Mouse (Mus musculus) liver, embryonic 13.5 days (tissue): ENCODE data around the gene Ccdc47. TPM values are rescaled to one million over a fixed set of nuclear protein-coding genes. Genes with fewer than 3 reads are reported as not detected.

Source experiments
- ATAC-seq: fragments of 200-750 bp; cut with Nextera tagmentation; 2 replicates; pipeline ENCODE4 v1.8.0; 2017; ENCODE audit warnings: low read depth, mild to moderate bottlenecking, moderate number of reproducible peaks, moderate library complexity
- DNase-seq: peaks from one replicate; pipeline ENCODE4 v3.0.0; 2022
- H3K27ac ChIP-seq: fragments of 300-500 bp; sonication (generic); 2 replicates; pipeline ENCODE4 v1.5.1; 2015; ENCODE audit warnings: moderate library complexity, mild to moderate bottlenecking, inconsistent platforms
- H3K27me3 ChIP-seq: fragments of 300-500 bp; sonication (generic); 2 replicates; pipeline ENCODE4 v1.6.1; 2015; ENCODE audit warnings: mild to moderate bottlenecking, inconsistent platforms
- H3K36me3 ChIP-seq: fragments of 300-500 bp; sonication (generic); 2 replicates; pipeline ENCODE4 v1.6.1; 2015; ENCODE audit warnings: mild to moderate bottlenecking, inconsistent platforms
- H3K4me1 ChIP-seq: fragments of 300-500 bp; sonication (generic); replicated peaks from 2 replicates; pipeline ENCODE4 v1.6.1; 2015; ENCODE audit warnings: inconsistent platforms
- H3K4me2 ChIP-seq: fragments of 300-500 bp; sonication (generic); 2 replicates; pipeline ENCODE4 v1.6.1; 2015; ENCODE audit warnings: inconsistent platforms, mild to moderate bottlenecking, moderate library complexity
- H3K4me3 ChIP-seq: fragments of 300-500 bp; sonication (generic); replicated peaks from 2 replicates; pipeline ENCODE4 v1.5.1; 2015; ENCODE audit warnings: mild to moderate bottlenecking, inconsistent platforms
- H3K9ac ChIP-seq: fragments of 300-500 bp; sonication (generic); 2 replicates; pipeline ENCODE4 v1.6.1; 2015; ENCODE audit warnings: mild to moderate bottlenecking, inconsistent platforms
- H3K9me3 ChIP-seq: fragments of 300-500 bp; sonication (generic); replicated peaks from 2 replicates; pipeline ENCODE4 v1.6.1; 2016; ENCODE audit warnings: inconsistent platforms
- WGBS: fragments of 180-500 bp; shearing (Covaris S2); methylation state at CpG from one replicate; pipeline ENCODE4 v1.1.7; 2015; ENCODE audit not compliant: insufficient replicate concordance; 5-methylcytosine and 5-hydroxymethylcytosine counted together
- polyA plus RNA-seq: library from polyadenylated mRNA; unstranded; fragments of >200 nt; fragmentation: Nextera tagmentation; extraction: Ambion mirVana; gene quantifications from 2 replicates; pipeline ENCODE4 v1.2.1, GENCODE M21; 2015

The Ccdc47 gene
- polyA plus RNA-seq, 1 experiment from 2014 or later, result 41.5 TPM

DNA sequence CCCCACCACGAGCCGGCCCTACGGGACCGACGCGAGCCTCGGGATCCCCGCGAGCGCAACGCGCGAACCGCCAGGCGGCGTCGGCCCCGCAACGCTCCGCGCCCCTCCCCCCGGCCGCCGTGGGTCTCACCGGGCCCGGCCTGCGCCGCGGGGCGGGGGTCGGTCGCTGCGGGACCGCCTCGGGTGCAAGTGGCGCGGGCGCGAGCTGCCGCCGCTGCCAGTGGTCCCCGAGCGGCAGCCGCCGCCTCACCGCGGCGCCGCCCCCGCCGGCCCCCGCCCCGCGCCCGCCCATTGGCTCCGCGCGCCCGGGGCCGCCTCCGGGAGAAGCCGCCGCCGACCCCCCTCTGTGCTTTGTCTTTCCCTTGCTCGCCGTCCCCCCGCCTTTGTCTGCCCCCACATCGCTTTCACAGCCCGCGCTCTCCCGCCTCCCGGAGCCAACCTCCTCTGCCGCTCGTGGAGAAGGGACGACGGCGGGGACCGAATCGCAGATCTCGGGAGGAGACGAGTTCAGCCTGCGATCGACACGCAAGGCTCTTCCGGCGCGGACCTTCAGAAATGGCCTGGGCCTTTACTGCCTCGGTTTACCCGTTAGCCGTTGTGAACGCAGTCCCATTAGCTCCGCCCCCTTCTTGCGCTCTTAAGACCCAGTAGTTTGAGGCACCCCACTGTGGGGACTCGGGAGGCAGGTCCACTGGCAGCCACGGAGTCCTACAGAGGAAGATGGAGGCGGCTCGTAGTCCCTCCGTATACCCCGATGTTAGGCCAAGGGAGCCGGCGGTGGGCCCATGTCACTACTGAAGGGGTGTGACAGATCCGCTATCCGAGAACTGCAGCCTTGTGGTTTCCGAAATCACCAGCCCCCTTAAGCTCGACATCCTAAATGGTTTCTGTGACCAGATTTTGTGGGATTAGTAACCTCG lies 56.0 kb downstream of the Ccdc47 start:
- DNase-seq, result peak; percentile 32
- peaks cover 32% of the 10 kb centered on the region for H3K27me3 ChIP-seq
- H3K9ac ChIP-seq, result peak overlapping the region; percentile 79
- peak overlapping the region; percentile 96 for H3K4me2 ChIP-seq
- H3K9me3 ChIP-seq, result no peaks in the 10 kb centered on the region
- peaks cover 52% of the 10 kb centered on the region for H3K4me1 ChIP-seq
- H3K27ac ChIP-seq, result peak overlapping the region; percentile 80
- peak; percentile 65 for ATAC-seq
- peak overlapping the region; percentile 74 for H3K4me3 ChIP-seq
- H3K36me3 ChIP-seq, result peaks cover 32% of the 10 kb centered on the region
- under 1% methylated on average over 87 of the region's 106 CpGs for WGBS

DNA sequence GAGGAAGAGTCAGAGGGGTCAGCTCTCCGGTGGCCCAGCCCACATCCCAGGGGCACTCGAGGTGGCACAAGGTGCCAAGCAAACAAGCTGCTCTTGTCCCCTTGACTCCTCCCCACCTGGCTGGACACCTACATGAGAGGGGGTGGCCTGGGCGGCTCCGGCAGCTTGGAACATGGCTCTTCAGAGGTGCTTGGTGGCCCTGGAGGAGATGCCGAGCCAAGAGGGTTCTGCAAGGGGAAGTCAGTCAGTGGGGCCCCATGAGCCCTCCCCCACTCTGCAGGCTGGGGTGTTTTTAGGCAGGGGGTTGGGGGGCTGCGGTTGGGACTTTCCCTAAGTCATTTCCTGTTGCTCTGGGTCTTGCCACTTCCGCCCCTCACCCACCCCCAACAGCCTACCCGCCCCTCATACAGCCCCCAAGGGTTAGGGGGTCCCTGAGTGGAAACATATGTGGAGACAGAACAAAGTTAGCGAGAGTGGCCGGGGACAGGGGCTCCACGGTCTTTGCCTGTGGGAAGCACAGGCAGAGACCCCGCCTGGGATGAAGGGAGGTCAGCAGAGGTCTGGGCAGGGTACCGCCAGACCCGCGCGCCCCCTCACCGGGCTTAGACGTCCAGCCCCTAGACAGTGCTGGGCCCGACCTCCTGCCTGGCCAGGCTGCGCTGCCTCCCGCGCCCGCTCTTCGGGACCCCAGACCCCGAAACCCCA lies 56.8 kb downstream of the Ccdc47 start:
- Histone ChIP-seq H3K4me1 (peaks cover 53% of the 10 kb centered on the region), H3K9me3 (no peaks in the 10 kb centered on the region), H3K27me3 (peaks cover 32% of the 10 kb centered on the region), H3K36me3 (peaks cover 27% of the 10 kb centered on the region), H3K9ac (peak overlapping the region; percentile 79), H3K27ac (peak overlapping the region; percentile 80), H3K4me2 (peak overlapping the region; percentile 96), H3K4me3 (peak overlapping the region; percentile 74)
- WGBS, result 1% methylated on average over 25 of the region's 25 CpGs
- DNase-seq (no peak), ATAC-seq (peak; percentile 32)

DNA sequence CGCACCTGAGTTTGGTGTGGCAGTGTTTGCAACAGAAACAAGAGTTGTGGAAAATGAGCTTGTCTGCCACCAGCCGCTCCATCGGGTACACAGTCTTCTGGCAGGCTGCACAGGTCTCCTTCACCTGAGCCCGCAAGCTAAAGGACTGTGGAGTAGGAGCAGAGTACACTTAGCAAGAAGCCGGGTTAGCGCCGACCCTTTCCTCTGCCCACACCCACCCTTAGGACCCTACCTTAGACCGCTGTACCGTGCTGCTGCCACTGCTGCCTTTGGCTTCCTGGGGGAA lies 57.3 kb downstream of the Ccdc47 start:
- DNase-seq (no peak), ATAC-seq (0 out of 2 replicates have a peak, but pooled peaks have one; percentile 10)
- Histone ChIP-seq H3K9ac (peak overlapping the region; percentile 79), H3K9me3 (no peaks in the 10 kb centered on the region), H3K4me2 (peak overlapping the region; percentile 96), H3K4me1 (peaks cover 53% of the 10 kb centered on the region), H3K27ac (peak overlapping the region; percentile 80; the same call in 1 of the 2 replicates), H3K36me3 (peaks cover 22% of the 10 kb centered on the region), H3K27me3 (peaks cover 32% of the 10 kb centered on the region), H3K4me3 (peak overlapping the region; percentile 74)
- WGBS, result 24% methylated on average over 9 of the region's 9 CpGs

DNA sequence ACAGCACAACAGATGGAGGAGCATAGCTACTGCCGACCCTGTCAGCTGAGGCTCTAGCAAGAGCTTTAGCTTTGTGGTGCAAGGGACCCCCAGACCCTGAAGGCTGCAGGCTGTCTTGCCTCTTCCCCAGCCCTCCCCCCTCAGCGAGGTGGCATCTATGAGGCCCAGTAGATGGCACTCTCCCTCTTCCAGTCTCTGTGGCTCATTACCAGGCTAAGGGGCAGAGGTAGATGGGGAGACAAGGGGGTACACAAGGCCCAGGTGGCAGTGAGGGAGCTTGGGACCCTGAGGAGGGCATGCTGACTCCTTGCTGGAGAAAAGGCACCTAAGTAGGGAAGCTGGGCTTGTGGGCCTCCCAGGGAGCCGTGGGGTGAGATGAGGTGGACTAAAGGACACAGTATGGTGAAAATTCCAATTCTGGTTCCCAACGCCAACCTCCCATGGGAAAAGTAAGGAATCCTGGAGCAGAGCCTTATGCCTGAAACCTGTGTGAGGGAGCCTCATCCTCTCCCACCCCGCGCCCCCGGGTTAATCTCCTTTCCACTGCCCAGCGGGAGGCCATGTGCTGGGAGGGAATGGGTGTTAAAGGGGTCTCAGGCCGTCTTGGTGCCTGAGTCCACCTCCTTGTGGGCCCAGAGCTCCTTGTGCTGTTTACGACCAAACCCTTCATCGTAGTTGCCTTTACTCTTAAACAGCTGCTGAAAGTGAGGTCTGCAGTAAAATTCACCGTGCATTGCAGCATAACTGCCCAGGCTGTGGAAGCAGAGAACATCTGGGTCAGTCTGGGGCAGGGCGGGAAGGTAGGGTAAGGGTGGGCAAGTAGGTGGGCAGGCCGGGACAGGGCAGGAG lies 57.8 kb downstream of the Ccdc47 start:
- peaks cover 53% of the 10 kb centered on the region for H3K4me1 ChIP-seq

DNA sequence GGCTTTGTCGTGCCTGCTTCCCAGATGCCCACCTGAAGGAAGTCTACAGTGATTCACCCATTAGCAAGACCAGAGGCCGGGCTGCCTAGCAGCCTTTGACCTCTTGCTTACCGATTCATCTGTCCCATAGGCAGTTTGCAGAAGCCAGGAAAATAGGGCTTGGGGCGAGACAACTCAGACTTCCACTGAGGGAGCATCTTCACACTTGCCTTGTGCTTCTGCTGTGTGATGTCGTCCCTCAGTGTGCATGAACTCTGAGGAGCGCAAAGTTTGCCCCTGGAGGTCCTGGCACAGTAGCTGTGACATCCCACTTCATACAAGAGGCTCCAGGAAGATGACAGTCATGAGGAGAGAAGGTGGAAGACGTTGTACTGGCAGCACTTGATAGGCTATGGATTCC lies 59.0 kb downstream of the Ccdc47 start:
- H3K9me3 ChIP-seq, result no peaks in the 10 kb centered on the region
- WGBS, result 75% methylated on average over 7 of the region's 7 CpGs
- no peak overlapping the region for H3K4me3 ChIP-seq
- no peak for DNase-seq
- H3K9ac ChIP-seq, result no peak overlapping the region
- peaks cover 32% of the 10 kb centered on the region for H3K27me3 ChIP-seq
- H3K27ac ChIP-seq, result no peak overlapping the region
- peaks cover 27% of the 10 kb centered on the region for H3K36me3 ChIP-seq
- no peak overlapping the region for H3K4me2 ChIP-seq
- no peak for ATAC-seq
- H3K4me1 ChIP-seq, result peaks cover 51% of the 10 kb centered on the region

More for the DNA sequence above, 57.8 kb downstream of the Ccdc47 start:
- H3K4me3 ChIP-seq, result peak overlapping the region; percentile 74
- no peak overlapping the region for H3K9ac ChIP-seq
- WGBS, result 41% methylated on average over 14 of the region's 14 CpGs
- peak overlapping the region; percentile 80 for H3K27ac ChIP-seq
- no peaks in the 10 kb centered on the region for H3K9me3 ChIP-seq
- peaks cover 20% of the 10 kb centered on the region for H3K36me3 ChIP-seq
- H3K27me3 ChIP-seq, result peaks cover 32% of the 10 kb centered on the region
- no peak for DNase-seq
- no peak for ATAC-seq
- H3K4me2 ChIP-seq, result peak overlapping the region; percentile 96

DNA sequence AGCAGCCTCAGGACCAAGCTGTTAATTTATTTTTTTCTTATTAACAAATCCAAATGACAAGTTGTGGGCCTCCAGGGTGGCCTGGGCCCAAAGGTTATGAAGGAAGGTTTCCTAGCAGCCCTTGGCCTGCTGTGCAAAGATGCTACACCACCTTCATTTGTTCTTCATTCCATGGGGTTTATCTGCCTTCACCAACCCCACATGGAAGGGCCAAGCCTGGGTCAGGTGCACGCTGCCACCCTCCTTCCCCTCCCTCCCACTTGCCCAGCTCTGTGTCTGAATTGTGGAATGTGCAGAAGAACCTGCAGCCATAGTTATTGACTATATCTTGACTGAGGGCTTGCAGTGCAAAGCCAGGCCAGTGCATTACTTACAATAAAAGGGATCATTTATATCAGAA lies 59.9 kb downstream of the Ccdc47 start:
- peaks cover 47% of the 10 kb centered on the region for H3K4me1 ChIP-seq

DNA sequence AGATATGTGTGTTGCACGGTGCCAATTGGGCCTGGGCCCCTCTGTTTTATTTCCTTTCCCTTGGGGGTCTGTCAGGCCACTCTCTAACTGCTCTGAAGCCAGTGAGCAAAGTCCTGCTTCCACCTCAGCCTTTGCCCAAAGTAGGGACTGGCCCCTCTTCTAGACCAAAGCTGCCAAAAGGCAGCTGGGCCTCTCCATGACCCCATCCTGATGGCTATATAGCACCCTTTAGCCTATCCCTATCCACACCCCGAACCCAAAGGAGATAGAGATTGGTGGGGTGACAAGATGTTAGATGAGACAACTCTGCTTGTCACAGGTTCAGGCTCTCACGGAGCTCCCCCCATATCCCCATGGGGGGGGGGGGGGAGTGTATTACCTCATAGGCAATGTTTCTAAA lies 60.4 kb downstream of the Ccdc47 start:
- WGBS, result 37% methylated on average over 3 of the region's 3 CpGs
- no peak for ATAC-seq

More for the DNA sequence above, 59.9 kb downstream of the Ccdc47 start:
- peaks cover 31% of the 10 kb centered on the region for H3K27me3 ChIP-seq
- no peak overlapping the region for H3K4me2 ChIP-seq
- no peak for DNase-seq
- no peak overlapping the region for H3K27ac ChIP-seq
- H3K36me3 ChIP-seq, result peaks cover 35% of the 10 kb centered on the region
- H3K9me3 ChIP-seq, result no peaks in the 10 kb centered on the region
- no peak overlapping the region for H3K9ac ChIP-seq
- no peak for ATAC-seq
- no peak overlapping the region for H3K4me3 ChIP-seq
- 48% methylated on average over 1 of the region's 1 CpGs for WGBS

DNA sequence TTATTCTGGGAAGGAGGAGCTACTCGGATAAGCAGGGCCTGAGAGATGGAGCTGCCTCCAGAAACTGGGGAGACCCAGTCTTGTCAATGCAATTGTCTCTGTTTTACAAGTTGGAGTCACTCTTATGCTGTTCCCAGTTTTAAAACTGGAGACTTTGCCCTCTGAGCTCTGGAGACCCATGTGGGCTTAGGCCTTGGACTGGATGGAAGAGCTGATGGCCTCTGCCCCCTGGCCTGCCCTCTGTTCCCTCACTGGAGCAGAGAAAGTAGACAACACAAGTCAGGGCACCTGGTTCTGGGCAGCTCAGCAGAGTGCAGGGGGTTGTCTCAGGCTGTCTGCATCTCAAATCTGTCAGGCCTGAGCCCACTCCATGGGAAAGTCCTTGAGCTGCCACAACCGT lies 61.4 kb downstream of the Ccdc47 start:
- Histone ChIP-seq H3K36me3 (peaks cover 44% of the 10 kb centered on the region), H3K4me3 (no peak overlapping the region), H3K4me1 (peaks cover 34% of the 10 kb centered on the region), H3K9ac (no peak overlapping the region), H3K9me3 (no peaks in the 10 kb centered on the region), H3K27me3 (peaks cover 16% of the 10 kb centered on the region), H3K4me2 (no peak overlapping the region), H3K27ac (peak overlapping the region; percentile 8; the same call in 1 of the 2 replicates)
- DNase-seq (no peak), ATAC-seq (peak; percentile 37; the same call in 1 of the 2 replicates)
- 72% methylated on average over 2 of the region's 2 CpGs for WGBS

More for the DNA sequence above, 60.4 kb downstream of the Ccdc47 start:
- H3K27me3 ChIP-seq, result peaks cover 26% of the 10 kb centered on the region
- H3K36me3 ChIP-seq, result peaks cover 35% of the 10 kb centered on the region
- no peak for DNase-seq
- no peak overlapping the region for H3K9ac ChIP-seq
- no peak overlapping the region for H3K4me2 ChIP-seq
- H3K27ac ChIP-seq, result no peak overlapping the region
- no peaks in the 10 kb centered on the region for H3K9me3 ChIP-seq
- H3K4me3 ChIP-seq, result no peak overlapping the region
- H3K4me1 ChIP-seq, result peaks cover 42% of the 10 kb centered on the region

DNA sequence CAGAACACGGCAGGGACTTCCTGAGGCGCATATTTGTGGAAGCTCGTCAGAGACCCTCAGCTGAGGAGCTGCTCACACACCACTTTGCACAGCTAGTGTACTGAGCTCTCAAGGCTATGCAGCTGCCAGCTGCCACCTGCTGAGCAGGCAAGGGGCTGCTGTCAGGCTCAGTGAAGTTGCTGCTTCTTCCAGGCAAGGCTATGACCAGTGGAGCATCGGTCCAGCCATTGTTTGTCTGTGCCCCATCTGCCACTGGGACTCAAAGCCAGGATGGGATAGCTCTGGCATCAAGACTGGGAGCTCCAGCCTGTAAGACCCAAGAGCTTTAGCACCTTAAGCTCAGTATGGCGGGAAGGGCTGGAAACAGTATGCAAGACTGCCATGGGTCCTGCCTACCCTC lies 62.1 kb downstream of the Ccdc47 start:
- H3K4me1 ChIP-seq, result peaks cover 27% of the 10 kb centered on the region
- peaks cover 50% of the 10 kb centered on the region for H3K36me3 ChIP-seq
- H3K27me3 ChIP-seq, result peaks cover 10% of the 10 kb centered on the region
- no peak for DNase-seq
- no peak overlapping the region for H3K4me3 ChIP-seq
- H3K27ac ChIP-seq, result 0 out of 2 replicates have a peak overlapping the region, but pooled peaks have one; percentile 8
- 59% methylated on average over 5 of the region's 5 CpGs for WGBS
- H3K4me2 ChIP-seq, result no peak overlapping the region
- H3K9me3 ChIP-seq, result no peaks in the 10 kb centered on the region
- no peak overlapping the region for H3K9ac ChIP-seq
- no peak for ATAC-seq

DNA sequence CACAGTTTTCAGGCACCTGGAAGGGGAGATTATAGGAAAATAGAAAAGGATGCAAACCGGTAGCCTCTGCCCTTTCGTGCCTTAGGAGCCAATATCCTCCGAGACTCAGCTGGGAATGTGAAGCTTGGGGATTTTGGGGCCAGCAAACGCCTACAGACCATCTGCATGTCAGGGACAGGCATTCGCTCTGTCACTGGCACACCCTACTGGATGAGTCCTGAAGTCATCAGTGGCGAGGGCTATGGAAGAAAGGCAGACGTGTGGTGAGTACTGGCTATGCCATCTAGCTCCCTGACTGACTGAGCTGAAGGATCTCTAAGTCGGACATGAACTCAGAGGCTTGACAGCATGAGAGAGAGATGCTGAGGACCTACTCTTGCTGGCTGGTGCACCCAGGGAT lies 64.0 kb downstream of the Ccdc47 start:
- H3K27me3 ChIP-seq, result no peaks in the 10 kb centered on the region
- H3K4me1 ChIP-seq, result peaks cover 10% of the 10 kb centered on the region
- H3K9ac ChIP-seq, result no peak overlapping the region
- H3K27ac ChIP-seq, result no peak overlapping the region
- H3K4me2 ChIP-seq, result no peak overlapping the region
- DNase-seq (no peak), ATAC-seq (no peak)
- H3K4me3 ChIP-seq, result no peak overlapping the region
- 71% methylated on average over 8 of the region's 8 CpGs for WGBS
- H3K36me3 ChIP-seq, result peaks cover 49% of the 10 kb centered on the region
- H3K9me3 ChIP-seq, result no peaks in the 10 kb centered on the region

DNA sequence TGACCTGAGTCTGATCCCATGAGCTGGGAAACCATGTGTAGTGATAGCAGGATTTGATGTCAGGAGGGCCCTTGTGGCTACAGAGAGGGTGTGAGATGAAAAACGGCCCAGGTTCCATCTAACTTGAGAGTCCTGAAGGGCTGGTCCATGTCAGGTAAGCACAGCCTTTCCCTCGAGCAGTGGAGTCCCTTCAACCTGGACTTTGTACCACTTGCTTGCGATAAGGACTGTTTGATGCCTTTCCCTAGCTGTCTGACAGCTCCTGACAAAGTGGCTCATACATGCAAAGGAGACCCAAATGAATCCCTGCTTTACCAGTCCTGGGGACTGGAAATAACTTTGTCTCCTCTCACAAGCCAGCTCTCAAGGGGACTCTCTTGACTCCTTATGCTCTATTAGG lies 64.9 kb downstream of the Ccdc47 start:
- H3K27ac ChIP-seq, result no peak overlapping the region
- peaks cover 9% of the 10 kb centered on the region for H3K4me1 ChIP-seq
- WGBS, result 59% methylated on average over 3 of the region's 3 CpGs
- peaks cover 40% of the 10 kb centered on the region for H3K36me3 ChIP-seq
- no peak overlapping the region for H3K9ac ChIP-seq
- no peak for DNase-seq
- H3K27me3 ChIP-seq, result no peaks in the 10 kb centered on the region
- no peak overlapping the region for H3K4me3 ChIP-seq
- ATAC-seq, result no peak
- no peaks in the 10 kb centered on the region for H3K9me3 ChIP-seq
- no peak overlapping the region for H3K4me2 ChIP-seq
